Mouse (Mus musculus) adrenal gland, adult 10 weeks (tissue): ENCODE results near the gene Olfr418. TPM values are rescaled to one million over a fixed set of nuclear protein-coding genes. Genes with fewer than 3 reads are reported as not detected.

Source experiments
- polyA plus RNA-seq: library from polyadenylated mRNA; stranded (reverse); fragments of 350-450 nt; fragmentation: Illumina TruSeq; extraction: RNeasy Lipid Tissue Mini Kit (QIAGEN cat#74804); gene quantifications from one replicate; pipeline ENCODE4 v1.2.3, GENCODE M21; 2014; ENCODE audit warnings: low read depth, low replicate concordance

Gene Olfr418
- not detected for polyA plus RNA-seq

DNA sequence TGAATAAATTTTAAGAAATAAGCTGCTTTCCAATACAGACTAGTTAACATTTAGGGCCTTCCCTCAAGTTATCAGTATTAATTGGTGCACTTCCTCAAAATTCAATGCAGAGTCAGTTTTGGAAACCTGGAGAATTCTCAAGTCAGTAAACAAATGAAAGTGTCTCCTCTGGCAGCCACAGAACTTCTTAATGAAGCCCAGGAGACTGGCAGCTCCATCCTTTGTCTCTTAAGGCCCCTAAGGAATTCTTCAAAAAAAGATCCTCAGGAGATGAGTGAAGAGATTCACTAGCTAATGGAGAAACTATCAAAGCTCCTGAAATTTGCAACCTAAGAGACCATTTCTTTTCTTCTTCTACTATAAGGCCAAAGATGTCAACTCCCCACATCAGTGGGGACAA is at the start of gene Olfr418:
Gene Olfr418 (plus strand): TSS at position 301 of the 400 bp plus-strand sequence.

DNA sequence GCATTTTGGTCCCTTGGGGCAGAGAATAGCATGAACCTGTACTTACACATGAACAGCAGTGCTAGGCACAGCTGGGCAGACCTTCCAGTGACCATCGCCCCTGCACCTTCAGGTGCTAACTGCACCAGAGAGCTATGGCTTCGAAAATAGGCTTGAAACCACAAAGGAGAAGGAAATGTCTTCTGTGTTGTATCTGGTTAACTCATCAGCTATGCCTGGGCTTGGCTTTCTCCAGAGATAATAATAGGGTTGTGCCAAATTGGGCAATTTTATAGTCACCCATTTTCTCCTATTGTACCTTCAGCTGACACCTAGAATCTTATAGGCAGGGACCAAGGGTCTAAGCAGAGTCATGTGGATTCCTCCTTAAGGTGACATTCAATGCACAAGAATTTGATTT is 38.7 kb upstream of the Olfr418 start, which contains the start of gene Fcer1a:
Gene Fcer1a (minus strand): TSS at position 134 of the 400 bp plus-strand sequence.

DNA sequence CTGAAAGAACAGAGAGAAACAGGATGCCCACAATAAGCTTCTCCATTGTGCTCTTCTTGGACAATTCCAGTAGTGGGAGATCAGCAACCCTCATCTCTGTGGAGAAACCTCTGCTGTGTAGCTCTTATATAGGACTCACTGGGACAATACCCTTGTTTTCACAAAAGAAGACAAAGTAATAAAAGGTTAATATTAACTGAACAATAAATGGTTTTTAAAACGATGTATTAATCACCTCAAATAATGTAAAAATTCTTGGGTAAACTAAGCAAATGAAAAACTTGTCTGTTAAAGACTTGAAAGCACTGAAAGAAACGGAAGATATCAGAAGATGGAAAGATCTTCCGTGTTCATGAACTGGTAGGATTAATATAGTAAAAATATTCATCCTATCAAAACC is 11.9 kb downstream of the Olfr418 start, which contains the start of gene Mptx2:
Gene Mptx2 (minus strand): TSS at position 101 of the 400 bp plus-strand sequence.

Other genes with a start within 250 kb of the Olfr418 start
- gene Olfr1408, start 128.6 kb upstream of the Olfr418 start, polyA plus RNA-seq, result not detected
- gene Olfr1406, start 75.4 kb upstream of the Olfr418 start, polyA plus RNA-seq, result not detected
- gene Olfr218, start 68.2 kb upstream of the Olfr418 start, polyA plus RNA-seq, result not detected
- gene Olfr1404, start 53.6 kb upstream of the Olfr418 start, polyA plus RNA-seq, result not detected
- gene Fcer1a, start 38.8 kb upstream of the Olfr418 start, polyA plus RNA-seq, result 1.7 TPM
- not detected for gene Mptx2, start 11.8 kb downstream of the Olfr418 start, polyA plus RNA-seq
- gene Ackr1, start 67.7 kb downstream of the Olfr418 start, polyA plus RNA-seq, result not detected
- gene Aim2, start 84.9 kb downstream of the Olfr418 start, polyA plus RNA-seq, result 2.6 TPM
- 1.2 TPM for gene Cadm3, start 101.7 kb downstream of the Olfr418 start, polyA plus RNA-seq
- 2.9 TPM for gene Ifi206, start 225.0 kb downstream of the Olfr418 start, polyA plus RNA-seq